Mouse (Mus musculus): ENCODE measurements around the gene Parn.
A peak's percentile ranks its signal among the peaks of the same experiment; 100 is the strongest.

Parn gene

GRCm38 (mm10) chr16:13621745-13622507, 46.0 kb downstream of the Parn start:
- no peak for DNase-seq

DNA sequence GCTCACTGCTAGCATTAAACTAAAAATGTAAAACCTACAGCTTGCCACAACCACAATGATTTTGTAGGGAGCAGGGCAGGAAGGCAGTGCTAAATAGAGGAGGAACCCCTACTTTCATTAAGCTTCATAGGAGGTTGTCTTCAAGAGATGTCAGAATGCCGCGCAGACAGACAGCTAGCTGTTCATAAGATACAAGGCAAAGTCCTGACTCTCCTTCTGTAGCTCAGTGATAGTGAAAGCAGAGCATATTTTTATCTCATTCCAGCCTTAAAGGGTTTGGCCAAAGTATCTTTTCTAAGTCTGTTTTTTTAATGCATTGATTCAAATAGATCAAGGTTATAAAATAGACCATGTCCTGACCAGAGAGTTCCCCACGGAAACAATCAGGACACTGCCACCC, 47.8 kb downstream of the Parn start:
- no peak for DNase-seq

DNA sequence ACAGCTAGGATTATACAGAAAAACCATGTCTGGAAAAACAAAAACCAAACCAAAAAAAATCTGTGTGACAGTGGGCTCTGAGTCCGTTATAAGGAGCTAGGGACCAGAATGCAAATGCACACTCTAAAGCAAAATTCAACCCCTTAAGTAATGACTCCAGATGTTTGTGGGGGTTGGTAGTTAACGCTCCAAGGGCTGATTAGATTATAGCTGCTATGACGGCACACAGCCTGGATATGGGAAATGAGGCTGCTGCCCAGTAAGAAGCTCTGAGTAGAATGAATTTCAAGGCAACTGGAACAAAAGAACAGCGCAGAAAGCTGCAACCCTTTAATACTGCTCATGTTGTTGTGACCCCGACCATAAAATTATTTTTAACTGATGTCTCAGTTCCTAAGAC, 52.7 kb downstream of the Parn start:
- no peak for DNase-seq

- DNase-seq: no peak
These were observed 55.4 kb downstream of the Parn start for GRCm38 (mm10) chr16:13612571-13612970.

- no peak for DNase-seq
These were observed 55.9 kb downstream of the Parn start for GRCm38 (mm10) chr16:13612058-13612457.

- peak; percentile 39 for DNase-seq
These were observed 56.6 kb downstream of the Parn start for GRCm38 (mm10) chr16:13611399-13611798.

- peak; percentile 67 for DNase-seq
These were observed 57.0 kb downstream of the Parn start for GRCm38 (mm10) chr16:13610951-13611381.

DNA sequence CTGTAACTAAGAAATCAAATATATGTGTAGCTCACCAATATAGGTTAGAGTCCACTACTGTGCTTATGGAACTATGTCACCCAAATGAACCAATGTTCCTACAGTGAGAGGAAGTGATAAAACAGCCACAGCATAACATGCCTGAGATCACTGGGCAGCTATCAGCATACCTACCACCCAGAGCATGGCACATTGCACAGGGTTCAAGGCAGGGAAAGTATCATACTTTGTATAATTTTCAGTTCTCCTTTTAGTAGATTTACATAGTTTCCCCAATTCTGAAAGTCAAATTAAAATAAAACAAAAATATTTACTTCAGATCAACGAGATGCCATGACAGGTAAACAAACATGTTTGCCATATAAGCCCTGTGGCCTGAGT, 59.3 kb downstream of the Parn start:
- no peak for DNase-seq

GRCm38 (mm10) chr16:13607987-13608704, 59.8 kb downstream of the Parn start:
- no peak for DNase-seq

GRCm38 (mm10) chr16:13602779-13603178, 65.2 kb downstream of the Parn start:
- DNase-seq: no peak

DNA sequence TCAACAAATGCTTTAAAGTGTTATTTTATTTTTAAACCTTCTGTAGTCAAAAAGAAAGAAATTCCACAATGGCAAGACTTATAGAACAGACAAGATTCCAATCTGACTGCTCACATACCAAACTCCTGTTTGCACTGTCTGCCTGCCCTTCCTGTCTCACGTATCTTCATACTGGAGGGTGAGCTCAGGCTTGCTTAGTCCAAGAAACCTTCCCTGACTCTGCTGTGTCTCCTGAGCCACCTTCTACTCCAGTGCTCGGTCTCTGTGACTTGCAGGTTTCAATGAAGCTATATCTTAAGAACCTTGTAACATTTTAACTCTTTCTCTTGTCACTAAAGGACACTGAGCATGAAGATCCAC, 78.9 kb downstream of the Parn start:
- DNase-seq: no peak

DNA sequence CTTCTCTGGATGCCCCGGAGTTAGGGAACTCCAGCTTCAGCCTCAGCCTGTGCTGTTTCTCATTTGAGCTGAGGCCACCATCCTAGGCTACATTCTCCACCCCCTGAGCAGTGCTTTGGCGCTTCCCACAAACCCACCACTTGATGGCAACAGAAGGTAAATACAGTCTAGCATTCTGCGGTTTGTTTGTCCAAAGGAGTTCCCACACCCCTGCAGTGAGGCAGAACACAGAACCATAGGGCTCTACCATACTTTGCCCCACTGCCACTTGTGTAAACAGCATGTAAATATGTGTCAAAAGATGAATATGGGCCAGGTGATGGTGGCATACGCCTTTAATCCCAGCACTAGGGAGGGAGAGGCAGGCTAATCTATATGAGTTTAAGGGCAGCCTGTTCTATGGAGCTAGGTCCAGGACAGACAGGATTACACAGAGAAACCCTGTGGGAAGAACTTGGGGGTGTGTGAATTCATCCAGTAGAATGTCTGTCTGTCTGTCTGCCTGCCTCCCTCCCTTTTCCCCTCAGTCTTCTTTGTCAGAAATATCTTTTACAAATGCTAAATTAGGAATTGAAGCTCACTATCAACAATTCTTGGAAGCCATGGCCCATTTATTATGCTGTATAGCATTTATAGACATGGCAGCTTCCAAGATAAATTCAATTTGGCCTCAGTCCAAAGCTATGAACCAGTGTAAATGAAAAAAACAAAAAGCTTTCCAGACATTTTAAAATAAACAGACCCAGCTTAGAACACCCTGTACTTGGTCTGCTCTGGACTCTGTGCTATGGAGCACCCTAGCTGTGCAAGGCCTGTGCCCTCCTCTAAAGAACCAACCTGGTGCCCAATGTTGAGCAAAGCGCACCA, 79.6 kb downstream of the Parn start:
- peak; percentile 36 for DNase-seq

DNA sequence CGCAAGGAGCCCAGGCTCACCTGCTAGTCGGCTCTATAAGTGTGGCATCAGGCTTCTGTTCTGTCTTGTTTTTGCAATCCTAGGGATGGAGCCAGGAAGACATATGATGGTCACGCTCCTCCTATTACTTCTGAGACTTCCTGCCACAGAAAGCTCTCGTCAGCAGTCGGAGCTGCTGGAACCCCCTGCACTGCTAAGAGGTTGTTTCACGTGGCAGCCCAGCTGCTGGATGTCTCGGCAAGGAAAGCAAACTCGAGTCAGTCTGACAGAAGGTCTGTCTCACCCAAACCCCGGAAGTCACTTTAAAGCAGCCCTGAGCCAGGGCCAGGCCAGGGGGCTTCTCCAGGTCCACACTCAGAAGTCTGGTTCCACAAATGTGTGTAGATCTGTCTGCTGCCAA, 82.7 kb downstream of the Parn start:
- no peak for DNase-seq

GRCm38 (mm10) chr16:13580784-13581183, 87.2 kb downstream of the Parn start:
- DNase-seq: peak; percentile 32

DNA sequence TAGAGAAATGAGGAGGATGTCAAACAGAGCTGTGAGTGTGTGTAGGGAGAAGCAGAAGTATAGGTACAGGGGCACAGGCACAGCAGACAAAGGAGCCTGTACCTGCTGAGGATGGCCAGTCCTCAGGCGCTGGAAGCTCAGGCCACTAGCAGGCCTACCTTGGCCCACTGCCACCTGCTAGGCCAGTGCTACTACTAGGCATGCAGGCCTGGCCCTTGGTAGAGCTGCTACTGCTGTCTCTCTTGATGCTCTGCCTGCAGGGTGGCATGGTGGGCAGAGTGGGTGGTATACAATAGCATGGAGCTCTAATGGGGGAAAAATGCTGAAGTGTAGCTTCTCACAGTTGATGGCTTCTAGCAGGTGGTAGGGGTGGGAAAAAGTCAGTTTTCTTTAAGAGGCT, 88.0 kb downstream of the Parn start:
- DNase-seq: no peak

DNA sequence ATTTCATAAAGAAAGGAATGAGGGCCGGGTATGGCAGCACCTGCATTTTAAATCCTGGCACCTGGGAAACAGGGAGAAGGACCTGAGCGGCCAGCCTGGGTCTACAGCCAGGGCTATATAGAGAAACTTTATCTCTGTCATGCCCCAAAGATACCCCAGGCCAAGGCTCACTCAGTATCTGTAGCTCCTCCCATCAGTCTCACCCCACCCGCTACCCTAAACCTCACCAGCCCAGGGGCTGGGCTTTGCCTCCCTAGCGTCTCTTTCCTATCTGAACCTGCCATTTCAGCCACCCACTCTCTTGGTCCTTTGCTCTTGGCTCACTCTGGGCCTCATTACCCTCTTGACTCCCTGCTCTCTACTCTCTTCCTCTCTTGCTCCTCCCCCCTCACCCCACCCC, 92.7 kb downstream of the Parn start:
- DNase-seq: no peak

DNA sequence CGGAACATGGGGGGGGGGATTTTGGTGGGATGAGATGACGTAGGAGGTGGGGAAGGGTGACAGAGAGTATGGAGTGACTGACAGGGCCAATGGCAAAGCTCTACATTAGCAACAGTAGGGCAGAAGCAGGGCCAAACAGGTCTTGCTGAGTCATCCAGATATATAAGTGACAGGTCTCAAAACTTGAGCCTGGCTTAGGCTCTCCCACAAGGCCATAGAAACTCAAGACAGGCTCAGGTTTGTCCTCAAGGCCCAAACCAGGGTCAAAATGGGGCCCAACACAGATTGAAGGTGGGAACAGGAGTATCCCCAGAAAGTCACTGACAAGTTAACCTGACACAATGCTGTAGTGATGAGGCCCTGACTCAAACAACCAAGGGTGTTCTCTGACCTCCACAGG, 99.7 kb downstream of the Parn start:
- no peak for DNase-seq

DNA sequence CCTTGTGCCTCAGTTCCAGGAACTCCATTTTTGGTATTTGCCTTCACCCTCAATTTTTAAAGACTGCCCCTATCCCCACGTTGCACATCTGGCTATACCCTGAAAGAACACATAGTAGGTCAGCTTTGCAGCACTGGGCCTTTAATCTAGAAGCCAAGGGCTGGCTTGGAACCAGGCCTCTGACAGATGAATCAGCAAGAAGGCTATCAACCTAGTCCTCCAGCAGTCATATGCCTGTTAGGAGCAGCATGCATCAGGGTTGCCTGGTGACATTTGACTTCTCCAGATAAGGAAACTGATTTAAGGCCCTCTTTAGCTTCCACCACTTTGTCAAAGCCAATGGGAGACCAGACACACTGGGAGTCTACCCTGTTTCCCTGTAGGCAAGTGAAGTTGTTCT, 100.4 kb downstream of the Parn start:
- no peak for DNase-seq

DNA sequence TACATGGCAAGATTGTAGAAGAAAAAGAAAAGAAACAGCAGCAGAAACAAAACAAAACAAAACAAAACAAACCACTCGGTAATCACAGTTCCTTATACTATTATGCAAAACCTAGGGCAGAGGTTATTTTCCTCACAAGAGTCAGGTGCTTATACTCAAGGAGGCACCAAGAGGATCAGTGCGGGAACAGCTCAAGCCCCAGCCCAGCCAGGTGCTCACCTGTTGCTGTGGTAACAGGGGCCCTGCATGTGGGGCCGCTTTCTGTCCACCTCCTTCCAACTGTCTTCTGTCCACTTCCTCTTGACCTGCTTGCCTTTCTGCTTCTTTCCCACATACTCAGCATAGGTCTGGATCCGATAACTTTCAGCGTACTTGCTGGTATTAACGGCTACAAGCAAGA, 101.6 kb downstream of the Parn start:
- peak; percentile 66 for DNase-seq

DNA sequence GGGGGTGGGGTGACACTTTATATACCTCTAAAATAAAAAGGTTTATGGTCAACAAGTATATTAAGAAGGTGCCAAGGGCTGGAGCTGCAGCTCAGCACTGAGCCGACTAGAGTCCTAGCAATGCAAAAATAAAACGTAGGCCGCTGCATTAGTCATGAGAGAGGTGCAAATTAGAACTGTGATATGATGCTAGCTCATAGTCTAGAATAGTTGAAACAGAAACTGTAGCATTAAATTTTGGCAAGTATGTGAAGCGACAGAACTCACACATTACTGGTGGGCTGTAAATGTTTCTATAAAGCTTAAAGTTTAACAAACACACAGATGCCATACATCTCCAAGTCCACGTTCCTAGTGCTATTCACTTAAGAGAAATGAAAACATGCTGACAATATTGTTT, 102.7 kb downstream of the Parn start:
- DNase-seq: no peak

DNA sequence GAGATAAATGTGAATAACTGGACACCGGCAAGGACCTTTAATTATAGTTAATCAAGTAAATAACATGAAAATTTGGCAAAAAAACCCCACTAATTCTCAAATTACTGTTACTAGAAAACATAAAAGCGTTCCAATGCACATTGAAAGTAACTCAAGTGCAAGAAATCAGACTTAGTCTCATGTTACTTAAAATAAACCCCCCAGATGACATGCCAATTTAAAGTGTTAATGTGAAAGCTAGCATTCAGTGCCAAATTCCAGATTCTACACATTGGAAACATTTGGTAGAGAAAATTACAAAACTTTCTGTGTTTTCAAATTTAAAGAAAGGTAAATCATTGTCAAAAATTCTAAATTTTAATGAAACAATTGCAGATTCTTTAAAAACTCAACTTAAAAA, 110.2 kb downstream of the Parn start:
- no peak for DNase-seq

GRCm38 (mm10) chr16:13556954-13557470, 111.0 kb downstream of the Parn start:
- peak; percentile 20 for DNase-seq

DNA sequence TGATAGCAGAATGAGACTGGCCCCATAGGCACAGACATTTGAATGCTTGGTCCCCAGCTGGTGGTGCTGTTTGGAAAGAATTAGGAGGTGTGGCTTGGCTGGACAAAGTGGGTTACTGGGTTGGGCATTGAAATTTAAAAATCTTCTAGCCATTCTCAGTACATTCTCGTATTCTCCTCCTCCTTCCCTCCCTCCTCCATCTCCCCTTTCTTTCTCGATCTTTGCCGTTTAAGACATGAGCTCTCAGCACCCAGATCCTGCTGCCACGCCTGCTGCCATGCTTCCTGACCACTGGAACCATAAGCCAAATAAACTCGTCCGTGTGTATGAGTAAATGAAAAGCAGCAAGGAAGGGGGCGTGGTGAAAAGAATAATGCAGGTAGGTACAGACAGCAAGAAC, 111.5 kb downstream of the Parn start:
- no peak for DNase-seq
